Mouse (Mus musculus): ENCODE measurements around the gene Upp2.
A peak's percentile ranks its signal among the peaks of the same experiment; 100 is the strongest.

Upp2 gene

DNA sequence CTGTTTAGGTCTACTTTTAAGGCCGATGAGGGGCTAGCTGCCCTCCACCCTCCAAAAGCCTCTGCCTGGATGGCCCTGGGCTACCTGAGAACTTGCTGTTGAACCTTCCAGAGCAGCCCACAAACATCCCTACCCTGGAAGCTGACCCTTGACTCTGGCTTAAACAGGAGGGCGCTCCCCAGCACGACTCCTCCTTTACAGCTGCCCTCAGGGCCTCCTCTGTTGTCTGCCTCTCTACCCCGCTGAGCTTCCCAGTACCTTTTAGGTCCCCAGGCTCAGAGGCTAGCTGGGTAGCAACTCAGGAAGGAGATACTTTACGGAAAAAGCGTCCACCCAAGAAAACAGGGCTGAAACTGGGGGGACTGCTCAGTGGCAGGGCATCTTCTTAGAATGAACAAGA lies 15.2 kb upstream of the Upp2 start:
- no peak for DNase-seq (ENCODE audit: low spot score in 2 of 2)

DNA sequence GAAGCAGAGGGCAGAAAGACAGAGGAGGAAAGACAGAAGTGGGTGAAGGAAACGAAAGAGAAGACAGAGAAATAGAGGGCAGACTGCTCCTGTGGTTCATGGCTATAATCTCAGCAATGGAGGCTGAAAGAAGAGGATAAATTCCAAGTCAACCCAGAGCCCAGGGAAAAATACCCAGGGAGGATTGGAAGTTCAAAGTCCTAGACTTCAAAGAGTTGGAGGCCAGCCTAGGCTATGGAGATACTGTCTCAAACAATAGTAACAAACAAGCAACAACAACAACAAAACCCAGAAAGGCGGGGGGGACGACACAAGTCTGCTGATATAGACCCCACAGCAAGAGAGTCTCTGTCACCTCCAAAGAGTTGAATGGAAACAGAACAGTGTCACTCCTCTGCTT lies 14.8 kb upstream of the Upp2 start:
- DNase-seq (ENCODE audit: low spot score in 2 of 2), result no peak

DNA sequence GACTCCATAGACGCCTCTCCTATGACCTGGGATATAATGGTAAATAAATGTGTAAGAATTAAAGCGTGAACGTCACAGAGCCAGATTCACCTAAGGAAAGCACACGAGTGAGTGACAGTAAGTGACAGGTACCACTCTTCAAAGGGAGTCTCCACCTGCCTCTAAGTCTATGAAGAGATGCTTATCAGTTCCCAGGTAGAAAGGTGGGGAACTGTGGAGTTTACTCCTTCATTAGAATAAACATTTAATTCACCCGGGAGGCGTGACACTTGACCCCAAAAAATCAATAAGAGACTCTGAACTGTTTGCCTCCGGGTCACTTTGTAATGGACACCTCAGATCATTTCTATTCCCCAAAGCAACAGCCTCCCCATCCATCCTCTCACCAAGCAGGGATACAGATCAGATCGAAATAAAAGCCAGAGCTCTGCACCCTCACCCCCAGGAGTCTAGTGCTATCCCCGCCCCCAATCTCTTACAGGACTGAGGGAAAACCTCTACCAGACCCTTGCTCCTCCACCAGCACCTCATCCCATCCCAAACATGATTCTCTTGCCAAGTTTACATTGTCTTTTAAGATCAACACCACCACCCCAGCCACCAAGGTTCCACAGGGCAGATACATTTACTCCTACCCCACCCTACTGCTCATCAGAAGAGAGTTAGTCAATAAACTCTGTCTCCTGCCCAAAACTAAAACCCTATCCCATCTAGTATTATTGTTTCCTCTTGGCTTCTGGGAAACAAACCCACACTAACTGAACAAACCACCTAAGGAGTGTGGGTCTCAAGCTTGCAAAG lies 9.9 kb upstream of the Upp2 start:
- DNase-seq (ENCODE audit: low spot score in 2 of 2), result no peak

DNA sequence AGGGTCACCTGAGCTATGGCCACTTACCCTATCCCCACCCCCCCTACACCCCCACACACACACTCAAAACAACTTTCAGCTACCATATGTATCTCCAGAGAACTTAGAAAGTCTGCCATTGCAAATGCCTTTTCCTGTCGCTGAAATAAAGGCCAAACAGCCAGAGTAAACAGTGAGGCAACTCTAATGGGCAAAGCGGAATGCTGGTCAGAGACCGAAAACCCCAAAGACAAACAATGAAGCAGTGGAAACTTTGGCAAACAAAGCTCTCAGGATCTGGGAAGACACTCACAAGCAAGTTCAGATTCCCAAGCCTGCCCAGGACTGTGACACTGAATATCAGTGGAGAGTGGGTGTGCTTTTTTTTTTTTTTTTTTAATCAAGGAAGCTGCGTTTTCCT lies 5.0 kb upstream of the Upp2 start:
- no peak for DNase-seq (ENCODE audit: low spot score in 2 of 2)

DNA sequence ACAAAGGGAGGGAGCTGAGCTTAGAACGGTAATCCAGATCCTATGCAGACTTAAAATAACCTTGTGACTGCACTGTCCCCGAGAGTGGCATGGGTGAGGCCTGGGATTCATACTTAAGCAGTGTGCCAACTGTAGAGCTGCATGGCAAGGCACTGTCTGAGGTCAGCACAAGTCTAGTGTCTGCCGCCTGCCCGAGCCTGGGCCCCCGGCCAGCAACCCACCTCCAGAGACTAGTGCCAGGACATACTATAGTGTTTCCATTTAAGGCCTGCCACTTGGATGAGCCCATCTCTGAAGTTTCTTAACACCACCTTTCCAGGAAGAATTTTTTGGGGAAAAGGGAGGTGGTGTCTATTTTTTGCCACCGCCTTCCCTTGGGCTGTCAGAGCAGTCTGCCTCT lies 1.8 kb upstream of the Upp2 start:
- DNase-seq (ENCODE audit: low spot score in 2 of 2), result no peak

DNA sequence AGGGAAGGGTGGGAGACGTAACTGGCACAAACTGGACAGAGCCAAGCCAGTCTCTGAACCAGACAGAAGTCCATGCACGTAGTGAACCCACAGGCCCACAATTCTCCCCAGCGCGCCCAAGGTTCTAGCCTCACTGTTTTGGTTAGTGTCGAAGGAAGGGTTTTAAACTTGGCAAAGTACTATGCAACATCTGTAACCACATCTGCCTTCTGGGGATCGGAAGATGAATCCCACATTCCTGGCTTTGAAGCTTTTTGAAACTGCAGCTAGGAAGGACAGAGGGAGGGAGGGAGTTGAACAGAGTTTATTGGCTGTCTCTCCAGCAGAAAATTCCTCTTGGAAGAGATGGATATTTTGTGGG lies 1.1 kb upstream of the Upp2 start:
- no peak for DNase-seq (ENCODE audit: low spot score in 2 of 2)

DNA sequence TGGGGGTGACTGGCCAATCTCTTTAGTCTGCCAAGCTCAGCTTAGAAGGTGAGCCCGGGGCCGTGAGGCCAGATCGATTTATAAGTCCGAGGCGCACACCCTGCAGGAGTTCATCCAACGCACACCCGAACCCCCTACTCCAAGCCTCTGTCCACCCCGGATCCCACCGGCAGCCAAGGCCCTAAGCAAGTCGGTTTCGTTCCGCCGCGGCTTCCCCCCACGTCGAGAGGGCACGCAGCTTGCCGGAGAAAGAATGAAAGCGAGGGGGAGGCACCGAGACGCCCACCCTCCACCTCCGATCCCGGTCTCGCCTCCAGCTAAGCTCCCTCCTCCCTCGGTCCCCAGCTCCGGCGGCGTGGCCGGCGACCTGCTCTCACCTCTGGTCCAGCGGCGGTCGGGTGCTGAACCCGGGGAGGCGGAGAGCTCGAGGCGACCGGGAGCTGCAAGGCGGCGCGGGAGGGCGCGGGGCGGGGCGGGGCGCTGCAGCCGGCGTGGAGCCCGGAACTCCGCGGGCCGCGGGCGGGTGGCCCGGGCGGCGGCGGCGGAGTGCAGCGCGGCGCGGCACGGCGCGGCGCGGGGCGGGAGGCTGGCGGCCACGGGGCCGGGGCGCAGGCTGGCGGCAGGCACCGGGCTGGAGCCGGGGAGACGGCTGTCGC lies 560 bp upstream of the Upp2 start:
- peak; percentile 63 to 76 for DNase-seq (ENCODE audit: low spot score in 2 of 2)

DNA sequence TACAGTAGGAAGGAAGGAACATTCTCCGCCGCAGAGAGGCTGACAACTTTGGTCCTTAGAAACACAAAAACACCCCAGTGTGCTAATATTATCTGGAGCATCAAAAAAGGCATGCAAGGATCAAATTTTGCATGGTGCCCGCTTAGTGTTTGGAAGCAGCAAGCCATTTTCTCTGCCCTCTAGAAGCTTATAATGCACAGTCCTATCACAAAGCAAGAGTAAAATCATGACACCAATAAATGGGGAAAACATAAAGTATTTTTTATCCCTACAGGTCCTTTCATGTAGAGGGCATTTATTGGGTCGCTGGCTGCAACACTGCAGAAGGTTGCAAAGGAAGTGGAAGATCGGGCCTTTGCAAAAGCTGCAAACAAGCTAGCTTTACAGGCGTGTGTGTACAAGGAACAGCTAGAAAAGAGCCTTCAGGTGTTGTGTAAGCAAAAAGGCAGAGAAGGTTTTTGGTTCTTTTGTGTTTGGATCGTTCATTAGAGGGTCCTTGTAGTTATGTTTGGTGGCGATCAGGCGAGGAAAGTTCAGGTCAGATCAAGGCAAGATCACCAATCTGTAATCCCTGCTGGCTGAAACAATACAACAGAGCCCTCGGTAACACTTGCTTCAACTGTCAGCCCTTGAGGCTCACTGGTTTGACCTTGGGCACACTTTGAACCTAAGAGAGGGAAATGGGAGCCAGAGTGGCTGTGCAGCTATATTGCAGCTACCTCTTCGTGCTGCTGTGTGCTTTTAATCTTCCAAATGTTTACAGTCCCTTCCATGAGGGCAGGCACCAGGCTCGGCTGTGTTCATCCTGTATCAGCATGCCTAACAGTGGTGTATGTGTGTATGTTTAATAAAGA lies 995 bp downstream of the Upp2 start:
- DNase-seq (ENCODE audit: low spot score in 2 of 2), result no peak

DNA sequence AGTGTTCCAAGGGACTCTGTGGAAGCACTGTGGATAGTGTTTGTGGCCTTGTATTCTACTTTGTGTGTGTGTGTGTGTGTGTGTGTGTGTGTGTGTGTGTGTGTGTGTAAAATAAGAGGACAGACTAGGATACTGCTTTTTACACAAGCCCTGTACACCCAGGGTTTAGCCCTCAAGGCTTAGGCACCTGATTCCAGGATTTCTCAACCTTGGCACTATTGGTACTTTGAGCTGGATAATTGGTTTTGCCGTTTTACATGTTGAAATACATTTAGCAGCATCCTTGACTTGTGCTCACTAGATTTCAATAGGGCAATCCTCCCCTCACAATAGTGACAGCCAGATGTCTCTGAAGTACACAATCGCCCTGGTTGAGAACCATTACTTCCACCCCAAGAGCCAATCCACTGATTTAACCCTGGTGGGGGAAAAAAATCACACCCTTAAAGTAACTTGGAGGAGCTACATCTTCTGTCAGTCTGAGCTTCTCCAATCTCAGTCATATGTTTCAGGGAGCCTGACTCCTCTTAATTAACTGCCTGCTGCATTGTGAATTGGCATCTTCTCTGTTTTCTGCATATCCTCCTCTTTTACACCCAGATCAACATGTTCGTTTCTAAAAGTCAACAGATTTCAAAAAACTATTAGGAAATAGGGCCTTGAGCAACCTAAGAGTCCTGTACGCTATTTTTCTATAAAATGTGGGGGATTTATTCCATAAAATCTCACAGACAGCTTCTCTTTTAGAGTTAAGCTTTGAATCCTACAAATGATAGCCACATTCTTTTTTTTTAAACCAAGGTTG lies 1.9 kb downstream of the Upp2 start:
- no peak for DNase-seq (ENCODE audit: low spot score in 2 of 2)

DNA sequence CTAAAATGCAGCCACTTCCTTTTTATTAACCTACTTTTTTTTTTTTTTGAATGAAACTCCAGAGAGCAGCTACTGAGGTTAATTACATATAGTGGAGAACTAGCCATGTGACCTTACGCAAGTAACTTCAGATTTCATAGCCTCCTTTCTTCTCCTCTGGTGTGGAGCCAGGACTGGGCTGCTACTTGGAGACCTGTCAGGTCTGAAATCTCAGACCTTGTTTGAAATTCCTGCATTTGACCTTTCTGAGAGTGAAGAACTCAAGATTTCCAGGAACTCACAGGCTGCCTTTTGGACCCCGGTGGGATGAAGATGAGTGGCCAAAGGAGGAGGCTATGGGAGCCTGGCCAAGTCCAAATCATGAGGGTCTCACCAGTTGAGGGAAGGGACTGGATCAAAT lies 7.1 kb downstream of the Upp2 start:
- no peak for DNase-seq (ENCODE audit: low spot score in 2 of 2)

DNA sequence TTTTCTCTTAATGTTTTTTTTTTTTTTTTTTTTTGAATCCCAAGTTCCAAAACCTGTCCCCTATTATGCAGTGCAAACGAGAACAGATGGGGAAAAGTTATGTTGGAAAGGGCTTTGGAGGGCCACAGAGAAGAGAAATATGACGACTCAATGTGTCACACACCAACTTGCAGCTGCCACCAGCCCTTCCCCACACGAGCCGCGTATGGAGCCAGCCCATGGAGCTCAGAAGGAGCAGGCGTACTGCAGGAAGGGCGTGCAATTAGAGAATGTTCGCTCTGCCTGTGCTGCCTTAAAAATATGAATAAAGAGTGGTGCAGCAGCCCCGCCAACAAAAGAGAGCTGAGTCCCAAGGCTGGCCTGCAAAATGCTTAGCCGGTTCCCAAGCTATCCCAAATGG lies 19.2 kb downstream of the Upp2 start:
- no peak for DNase-seq (ENCODE audit: low spot score in 2 of 2)

DNA sequence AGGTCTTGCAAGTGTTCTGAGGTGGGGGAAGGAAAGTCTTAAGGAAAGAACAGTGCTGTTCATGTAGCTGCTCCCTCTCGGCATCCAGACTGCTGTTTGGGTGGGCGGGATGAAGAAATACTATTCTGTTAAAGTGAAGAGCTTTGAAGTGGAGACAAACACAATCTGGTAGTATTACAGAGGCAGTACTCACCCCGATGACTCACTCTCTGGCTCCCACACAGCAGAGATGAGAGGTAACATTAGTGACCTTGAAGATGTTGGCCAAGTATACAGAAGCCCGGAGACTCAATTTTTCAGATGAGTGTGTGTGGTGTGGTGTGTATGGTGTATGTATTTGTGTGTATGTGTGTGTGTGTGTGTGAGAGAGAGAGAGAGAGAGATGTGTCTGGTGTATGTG lies 22.5 kb downstream of the Upp2 start:
- DNase-seq (ENCODE audit: low spot score in 2 of 2), result no peak

DNA sequence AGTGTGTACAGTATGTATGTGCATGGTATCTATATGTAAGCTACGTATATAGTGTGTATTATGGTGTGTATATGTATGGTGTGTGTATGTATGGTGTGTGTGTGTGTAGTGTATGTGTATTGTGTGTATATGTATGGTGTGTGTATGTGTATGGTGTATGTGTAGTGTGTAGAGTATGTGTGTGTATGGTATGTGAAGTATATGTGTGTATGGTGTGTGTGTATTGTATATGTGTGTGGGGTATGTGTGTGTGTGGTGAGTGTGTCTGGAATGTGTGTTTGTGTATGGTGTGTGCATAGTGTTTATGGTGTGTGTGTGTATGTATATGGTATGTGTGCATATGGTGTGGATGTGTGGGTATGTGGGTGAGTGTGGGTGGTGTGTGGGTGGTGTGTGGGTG lies 23.0 kb downstream of the Upp2 start:
- DNase-seq (ENCODE audit: low spot score in 2 of 2), result no peak

DNA sequence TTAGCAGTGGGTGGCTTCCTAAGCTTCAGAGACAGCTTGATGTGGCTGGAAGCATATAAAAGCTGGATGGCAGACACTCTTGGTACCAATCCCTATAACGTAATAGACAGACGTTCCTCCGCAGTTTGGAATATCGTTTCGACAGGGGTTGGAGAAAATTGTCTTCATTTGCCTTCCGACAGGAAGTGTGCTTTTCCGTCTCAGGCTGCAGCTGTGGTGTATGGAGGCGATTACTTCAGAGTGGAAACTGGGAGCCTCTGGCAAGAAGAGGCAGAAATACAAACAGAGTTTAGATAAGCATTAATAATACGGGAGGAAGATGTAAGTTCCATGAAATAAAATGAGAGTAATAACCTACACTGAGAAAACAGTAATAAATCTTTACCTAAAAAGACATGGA lies 28.3 kb downstream of the Upp2 start:
- no peak for DNase-seq (ENCODE audit: low spot score in 2 of 2)

DNA sequence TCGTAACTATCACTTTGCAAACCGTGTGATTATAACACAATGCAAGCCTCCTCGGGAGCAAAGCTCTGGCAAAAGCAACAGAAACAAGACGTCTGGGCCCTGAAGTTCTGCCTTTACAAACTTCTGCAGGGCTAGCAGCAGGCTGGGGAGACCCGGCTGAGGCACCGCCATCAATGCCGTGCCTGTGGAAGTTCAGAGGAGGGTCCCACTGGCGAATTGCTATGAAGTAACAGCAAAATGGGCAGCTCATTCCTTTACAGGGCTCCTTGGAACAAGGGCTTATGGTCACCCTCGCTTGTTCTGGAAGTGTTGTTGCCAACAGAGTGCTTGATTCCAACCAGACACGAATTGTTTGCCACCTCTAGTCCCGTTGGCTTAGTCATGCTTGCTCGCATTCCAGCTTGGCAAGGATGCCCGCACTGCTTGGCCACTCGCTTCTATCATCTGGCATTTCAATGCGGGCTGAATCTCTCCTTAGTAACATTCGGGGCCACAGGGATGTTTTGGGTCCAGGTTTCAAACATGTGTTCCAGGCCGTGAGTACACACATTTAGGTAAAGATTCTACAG lies 29.8 kb downstream of the Upp2 start:
- no peak for DNase-seq (ENCODE audit: low spot score in 2 of 2)

DNA sequence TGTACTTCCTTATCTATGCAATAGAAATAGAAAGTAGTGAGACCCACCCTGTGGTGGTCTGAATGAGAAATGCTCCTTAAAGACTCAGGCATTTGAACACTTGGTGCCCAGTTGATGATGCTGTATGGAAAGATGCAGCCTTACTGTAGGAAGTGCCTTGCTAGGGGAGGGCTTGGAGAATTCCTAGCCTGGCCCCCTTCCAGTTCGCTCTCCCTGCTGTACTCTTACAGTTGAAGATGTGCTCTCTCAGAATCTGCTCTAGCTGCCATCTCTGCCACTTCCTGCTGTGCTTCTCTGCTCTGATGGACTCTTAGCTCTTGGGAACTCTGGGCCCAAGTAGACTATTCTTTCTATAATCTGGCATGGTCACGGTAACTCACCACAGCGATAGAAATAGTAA lies 30.5 kb downstream of the Upp2 start:
- DNase-seq (ENCODE audit: low spot score in 2 of 2), result no peak

DNA sequence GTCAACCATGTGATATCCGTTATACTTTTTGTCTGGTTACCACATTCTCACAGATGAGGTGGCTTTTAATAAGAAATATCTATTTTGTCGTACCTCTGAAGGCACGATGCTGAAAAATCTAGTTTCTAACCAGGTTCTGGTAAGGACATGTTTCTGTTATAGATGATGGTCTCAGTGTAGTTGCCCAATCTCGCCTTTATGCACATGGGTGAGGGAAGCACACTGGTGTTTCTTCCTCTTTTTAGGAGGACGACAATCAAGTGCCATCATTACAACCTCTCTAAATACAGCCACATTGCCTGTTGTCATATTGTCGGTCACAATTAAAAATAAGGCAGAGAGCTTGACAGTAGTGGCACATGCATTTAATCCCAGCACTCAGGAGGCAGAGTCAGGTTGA lies 32.5 kb downstream of the Upp2 start:
- DNase-seq (ENCODE audit: low spot score in 2 of 2), result no peak

DNA sequence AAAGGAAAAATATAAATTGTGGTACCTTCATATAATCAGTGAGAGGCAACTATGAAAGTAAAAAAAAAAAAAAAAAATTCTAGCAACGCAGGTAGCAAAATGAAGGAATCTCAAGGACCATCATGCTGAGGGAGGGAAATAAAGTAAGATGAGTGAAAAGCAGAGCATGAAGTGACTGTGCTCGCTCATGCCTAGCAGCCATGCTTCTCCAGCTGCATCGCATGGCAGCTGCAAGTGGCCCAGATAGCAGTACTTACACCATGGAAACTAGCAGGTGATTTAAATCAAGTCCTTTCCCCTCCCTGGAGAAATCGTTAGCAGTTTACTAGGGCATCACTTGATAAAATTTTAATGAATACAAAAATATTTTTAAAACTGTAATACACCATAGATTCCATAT lies 34.3 kb downstream of the Upp2 start:
- DNase-seq (ENCODE audit: low spot score in 2 of 2), result no peak

DNA sequence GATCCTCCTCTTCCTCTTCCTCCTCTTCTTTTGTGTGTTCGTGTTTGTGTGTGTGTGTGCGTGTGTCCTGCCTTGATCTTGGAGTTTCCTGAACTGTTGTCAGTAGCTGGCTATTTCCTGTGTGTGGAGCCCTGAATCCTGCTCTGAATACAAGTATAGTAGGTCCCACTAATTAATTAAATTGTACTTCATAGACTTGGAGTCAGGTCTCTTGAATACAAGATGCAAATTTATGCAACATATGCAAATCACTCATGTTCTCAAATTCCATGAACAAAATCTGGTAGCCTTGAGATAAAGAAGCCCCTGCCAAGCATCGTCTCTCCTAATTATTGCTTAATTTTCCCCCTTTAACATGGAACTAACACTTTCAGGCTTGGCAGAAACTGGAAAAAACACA lies 36.3 kb downstream of the Upp2 start:
- DNase-seq (ENCODE audit: low spot score in 2 of 2), result no peak

DNA sequence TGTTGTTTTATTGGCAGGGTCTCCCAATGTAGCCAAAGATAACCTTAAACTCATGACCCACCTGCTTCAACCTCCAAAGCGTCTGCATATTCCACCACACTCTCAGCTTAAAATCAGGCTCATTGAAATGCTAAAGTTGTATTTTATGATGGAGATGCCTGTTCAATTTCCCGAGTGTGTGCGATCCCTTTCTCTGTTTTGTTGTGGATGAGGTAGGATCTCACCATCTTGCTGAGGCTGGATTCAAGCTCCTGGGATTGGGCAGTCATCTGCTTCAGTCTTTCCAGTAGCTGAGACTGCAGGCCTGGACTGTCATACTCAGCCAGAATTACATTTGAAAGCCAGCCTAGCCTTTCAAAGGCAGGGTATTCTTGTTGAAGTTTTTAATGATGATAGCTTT lies 37.7 kb downstream of the Upp2 start:
- no peak for DNase-seq (ENCODE audit: low spot score in 2 of 2)

DNA sequence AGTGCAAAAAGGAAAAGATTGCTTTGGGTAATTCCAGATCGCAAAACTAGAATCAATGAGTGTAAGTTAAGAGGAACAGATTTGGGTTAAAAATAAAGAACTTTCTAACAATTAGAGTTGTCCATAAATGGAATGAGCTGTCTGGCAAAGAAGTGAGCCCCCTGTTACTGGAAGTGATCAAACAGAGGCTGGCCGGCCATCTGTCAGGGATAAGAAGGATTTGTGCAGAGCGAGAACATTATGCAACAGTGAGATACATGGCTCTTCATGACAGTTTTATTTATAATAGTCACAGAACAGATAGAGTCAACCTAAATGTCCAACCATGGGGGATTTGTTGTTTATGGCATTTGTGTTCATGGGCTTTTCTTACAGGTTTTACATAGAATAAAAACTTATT lies 46.6 kb downstream of the Upp2 start:
- no peak for DNase-seq (ENCODE audit: low spot score in 2 of 2)

DNA sequence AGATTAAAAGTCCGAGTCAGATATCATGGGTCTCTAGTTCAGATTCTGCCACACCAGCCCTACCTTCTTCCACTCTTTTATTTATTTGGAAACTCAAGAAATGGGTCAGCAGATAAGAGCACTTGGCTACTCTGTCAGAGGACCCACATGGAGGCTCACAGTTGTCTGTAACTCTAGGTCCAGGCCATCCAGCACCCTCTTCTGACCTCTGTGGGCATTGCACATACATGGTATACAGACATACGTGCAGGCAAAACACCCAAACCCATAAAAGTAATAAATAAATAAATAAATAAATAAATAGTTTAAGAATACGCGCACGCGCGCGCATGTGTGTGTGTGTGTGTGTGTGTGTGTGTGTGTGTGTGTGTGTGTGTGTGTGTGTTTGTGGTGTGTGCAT lies 47.8 kb downstream of the Upp2 start:
- DNase-seq (ENCODE audit: low spot score in 2 of 2), result no peak
